Mouse (Mus musculus): ENCODE results near the gene Ttll2.
"Not testable (repeated sequence)": the region's sequence is repeated elsewhere in the genome, so short reads cannot be mapped to it uniquely, and the experiment has no call there.

Gene Ttll2

DNA sequence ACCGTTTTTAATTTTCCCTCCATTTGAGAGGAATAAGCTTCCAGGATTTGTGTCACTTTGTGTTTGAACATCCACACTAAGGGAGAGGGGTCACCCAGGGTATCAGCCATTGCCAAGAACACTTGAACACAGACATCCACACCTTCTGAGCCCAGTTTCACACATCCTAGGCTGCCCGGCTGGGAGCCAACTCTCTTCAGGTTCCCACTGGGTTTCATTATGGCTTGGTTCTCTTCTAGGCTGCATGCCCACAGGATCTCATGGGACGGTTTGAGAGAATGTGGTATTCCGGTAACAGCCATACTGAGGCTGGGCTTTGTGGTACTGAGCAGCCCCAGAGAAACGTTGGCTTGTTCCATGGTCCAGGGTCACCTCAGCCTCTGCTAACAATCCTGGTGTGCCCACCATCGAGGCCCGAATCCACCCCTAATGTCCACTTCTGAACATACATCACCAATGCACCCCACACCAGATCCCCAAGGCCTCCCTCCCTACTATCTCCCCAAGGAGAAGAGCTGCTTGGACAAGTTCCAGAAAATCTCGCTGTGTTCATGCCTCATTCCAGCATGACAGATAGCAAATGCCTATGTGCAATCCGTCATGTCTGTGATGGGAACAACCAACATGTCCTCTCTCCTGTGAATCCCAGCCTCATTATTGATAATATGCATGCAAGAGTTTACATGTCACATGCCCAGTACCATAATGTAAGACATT is 8.4 kb upstream of the Ttll2 start:
- DNase-seq: not testable (repeated sequence)

DNA sequence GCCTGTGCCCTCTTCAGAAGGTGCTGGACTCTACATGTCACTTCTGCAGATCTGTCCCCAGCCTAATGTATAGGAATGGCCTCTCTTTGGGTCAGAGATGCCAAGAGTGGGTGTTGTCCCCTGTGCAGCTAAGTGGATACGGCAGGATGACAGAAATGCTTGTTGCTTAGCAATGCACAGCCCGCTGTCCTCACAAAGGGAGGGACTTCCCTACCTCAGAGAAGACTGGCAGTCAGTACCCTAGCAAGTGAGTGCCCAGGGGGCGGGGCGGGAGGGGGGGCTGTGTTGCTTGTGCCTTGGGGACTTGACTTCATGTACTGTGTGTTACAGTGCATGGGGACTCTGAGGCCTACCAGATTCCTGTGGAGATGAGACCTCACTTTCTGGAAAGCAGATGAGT is 7.3 kb upstream of the Ttll2 start:
- DNase-seq: not testable (repeated sequence)

- not testable (repeated sequence) for DNase-seq
Observed at GRCm38 (mm10) chr17:7348765-7349164, 3.7 kb downstream of the Ttll2 start.

- DNase-seq: not testable (repeated sequence)
Observed at GRCm38 (mm10) chr17:7337381-7337780, 15.1 kb downstream of the Ttll2 start.

DNA sequence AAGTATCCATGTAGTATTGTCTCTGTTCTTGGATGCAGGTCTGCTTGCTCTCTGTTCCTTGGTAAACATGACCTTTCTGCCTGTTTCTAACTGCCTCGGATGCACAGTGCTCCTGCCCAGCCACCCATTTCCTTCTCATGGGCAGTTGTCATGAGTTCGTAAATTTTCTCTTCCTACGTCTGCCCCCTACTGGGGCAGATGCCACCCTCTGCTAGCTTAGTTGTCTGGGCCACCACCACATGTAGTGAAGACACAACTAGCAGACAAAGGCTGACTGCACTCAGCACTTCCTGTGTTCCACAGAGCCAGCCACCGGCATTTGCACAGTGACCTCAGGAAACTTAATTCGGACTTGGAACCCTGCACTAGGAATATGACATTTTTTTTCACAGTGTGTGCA is 19.8 kb downstream of the Ttll2 start:
- not testable (repeated sequence) for DNase-seq

DNA sequence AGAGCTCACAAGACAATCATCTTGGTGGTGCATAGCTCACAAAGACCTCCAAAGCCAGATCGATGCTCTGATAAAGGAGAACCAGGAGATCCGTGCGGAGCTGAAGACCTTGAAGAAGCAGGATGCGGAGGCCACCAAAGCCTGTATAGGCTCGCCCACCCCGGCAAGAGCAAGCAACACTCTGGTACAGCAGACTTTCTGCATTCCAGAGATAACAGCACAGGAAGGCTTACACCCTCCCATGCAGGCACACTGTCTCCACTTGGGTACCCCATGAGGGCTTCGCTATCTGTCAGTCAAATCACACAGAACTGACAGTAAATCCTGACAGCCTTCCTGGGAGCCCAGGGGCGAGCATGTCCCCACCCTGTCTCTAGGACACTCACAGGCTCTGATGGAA is 26.1 kb downstream of the Ttll2 start:
- not testable (repeated sequence) for DNase-seq

DNA sequence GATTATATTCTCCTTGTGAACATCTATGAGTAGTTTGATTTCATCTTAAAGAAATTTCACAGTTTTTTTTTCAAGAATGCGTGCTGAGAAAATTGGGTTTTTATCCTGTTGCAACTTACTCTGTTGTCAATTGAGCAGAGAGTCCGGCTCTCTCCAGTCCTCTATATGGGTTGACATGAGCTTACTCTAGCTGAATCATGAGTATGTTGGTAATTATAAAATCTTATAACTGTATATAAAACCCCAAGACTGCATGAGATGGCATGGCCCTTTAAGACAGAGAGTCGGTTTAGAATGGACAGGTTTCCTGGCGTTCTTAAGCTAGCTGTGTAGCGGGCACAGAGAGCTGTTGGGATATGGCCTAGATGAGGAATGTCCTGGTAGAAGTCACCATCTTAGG is 28.1 kb downstream of the Ttll2 start, which contains the start of gene Tcp10a:
Gene Tcp10a (plus strand): TSS at position 301 of the 400 bp plus-strand sequence.
- not testable (repeated sequence) for DNase-seq

- not testable (repeated sequence) for DNase-seq
Observed at GRCm38 (mm10) chr17:7319789-7320188, 32.7 kb downstream of the Ttll2 start.

GRCm38 (mm10) chr17:7315693-7316382 is 36.7 kb downstream of the Ttll2 start:
- not testable (repeated sequence) for DNase-seq

DNA sequence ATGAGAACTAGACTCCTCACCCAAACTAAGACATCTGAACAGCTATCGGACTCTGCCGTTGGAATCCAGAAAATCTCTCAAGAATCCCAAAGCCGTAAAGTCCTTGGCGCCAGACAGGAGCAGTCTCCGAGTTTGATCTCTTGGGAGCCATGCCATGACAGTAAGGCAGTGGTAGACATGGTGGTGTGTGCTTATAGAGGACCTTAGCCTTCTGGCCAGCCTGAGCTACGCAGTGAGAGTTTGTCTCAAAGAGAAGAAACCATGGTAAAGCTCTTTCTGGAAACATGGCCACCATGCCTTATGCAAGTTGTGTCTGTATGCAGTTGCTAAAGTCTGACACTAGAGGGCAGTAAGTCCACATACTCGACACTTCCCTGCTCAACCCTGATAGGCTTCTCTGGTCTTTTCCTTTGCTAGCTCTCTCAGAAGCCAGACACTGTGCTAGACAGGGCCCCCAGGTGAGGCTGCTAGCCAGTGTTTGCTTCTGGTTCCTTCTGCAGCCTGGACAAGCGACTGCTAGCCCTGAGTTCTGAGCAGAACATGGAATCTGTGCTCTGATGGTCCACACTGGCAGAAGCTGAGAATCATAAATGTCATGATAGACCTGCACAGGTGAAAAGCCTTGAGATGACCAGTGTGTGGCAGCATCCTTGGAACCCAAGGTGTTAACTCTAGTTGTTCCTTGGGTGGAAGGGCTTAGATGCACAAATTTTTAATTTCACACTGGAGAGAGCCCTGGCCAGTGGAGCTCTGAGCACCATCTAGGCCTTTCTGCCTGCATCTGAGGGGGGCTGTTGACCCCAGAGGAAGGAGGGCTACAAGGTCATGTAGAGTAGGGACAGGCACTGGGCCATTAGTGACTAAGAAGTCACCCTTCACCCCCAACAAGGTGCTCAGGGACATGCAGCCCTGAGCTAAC is 46.0 kb downstream of the Ttll2 start:
- peak; percentile 63 for DNase-seq

Data from right cerebral cortex, adult 18-20 months (tissue).